Mouse (Mus musculus) neural tube, embryonic 12.5 days (tissue): Measurements from ENCODE around the gene Cdyl. TPM values are rescaled to one million over a fixed set of nuclear protein-coding genes. Genes with fewer than 3 reads are reported as not detected.
A peak's percentile ranks its signal among the peaks of the same experiment; 100 is the strongest.

ENCODE experiments used
- ATAC-seq: fragments of 200-750 bp; cut with Nextera tagmentation; 2 replicates; pipeline ENCODE4 v1.8.0; 2017; ENCODE audit warnings: low read depth, mild to moderate bottlenecking, moderate TSS enrichment, moderate library complexity; ENCODE audit not compliant: low FRiP score
- H3K27ac ChIP-seq: fragments of 300-500 bp; sonication (generic); 2 replicates; pipeline ENCODE4 v1.5.1; 2016
- H3K27me3 ChIP-seq: fragments of 300-500 bp; sonication (generic); replicated peaks from 2 replicates; pipeline ENCODE4 v1.6.1; 2016; ENCODE audit warnings: mild to moderate bottlenecking
- H3K36me3 ChIP-seq: fragments of 300-500 bp; sonication (generic); 2 replicates; pipeline ENCODE4 v1.6.1; 2016; ENCODE audit warnings: mild to moderate bottlenecking
- H3K4me1 ChIP-seq: fragments of 300-500 bp; sonication (generic); 2 replicates; pipeline ENCODE4 v1.6.1; 2016
- H3K4me2 ChIP-seq: fragments of 300-500 bp; sonication (generic); replicated peaks from 2 replicates; pipeline ENCODE4 v1.6.1; 2016; ENCODE audit warnings: mild to moderate bottlenecking
- H3K4me3 ChIP-seq: fragments of 300-500 bp; sonication (generic); 2 replicates; pipeline ENCODE4 v1.5.1; 2016
- H3K9ac ChIP-seq: fragments of 300-500 bp; sonication (generic); 2 replicates; pipeline ENCODE4 v1.6.1; 2016; ENCODE audit warnings: mild to moderate bottlenecking
- H3K9me3 ChIP-seq: fragments of 300-500 bp; sonication (generic); 2 replicates; pipeline ENCODE4 v1.6.1; 2016; ENCODE audit warnings: mild to moderate bottlenecking
- WGBS: fragments of 180-500 bp; shearing (Covaris S2); methylation state at CpG from one replicate; pipeline ENCODE4 v1.1.7; 2016; 5-methylcytosine and 5-hydroxymethylcytosine counted together
- polyA plus RNA-seq: library from polyadenylated mRNA; unstranded; fragments of >200 nt; fragmentation: Nextera tagmentation; extraction: Ambion mirVana; gene quantifications from 2 replicates; pipeline ENCODE4 v1.2.1, GENCODE M21; 2016

The Cdyl gene
- polyA plus RNA-seq, 1 experiment from 2014 or later, result 12.1 TPM

GRCm38 (mm10) chr13:35875396-35875795, 215.8 kb downstream of the Cdyl start:
- no peaks in the 10 kb centered on the region for H3K4me1 ChIP-seq
- no peak overlapping the region for H3K4me2 ChIP-seq
- WGBS, result 91% methylated on average over 5 of the region's 5 CpGs
- H3K27ac ChIP-seq, result no peak overlapping the region
- H3K36me3 ChIP-seq, result peaks cover 4% of the 10 kb centered on the region; the same call in 1 of the 2 replicates
- no peaks in the 10 kb centered on the region for H3K27me3 ChIP-seq
- no peak for ATAC-seq
- H3K9ac ChIP-seq, result no peak overlapping the region
- H3K4me3 ChIP-seq, result no peak overlapping the region
- no peaks in the 10 kb centered on the region for H3K9me3 ChIP-seq

GRCm38 (mm10) chr13:35878282-35878681, 218.6 kb downstream of the Cdyl start:
- Histone ChIP-seq H3K36me3 (no peaks in the 10 kb centered on the region), H3K4me2 (no peak overlapping the region), H3K9me3 (no peaks in the 10 kb centered on the region), H3K27ac (no peak overlapping the region), H3K27me3 (no peaks in the 10 kb centered on the region), H3K4me3 (no peak overlapping the region), H3K9ac (no peak overlapping the region), H3K4me1 (no peaks in the 10 kb centered on the region)
- 77% methylated on average over 1 of the region's 1 CpGs for WGBS
- ATAC-seq, result no peak

DNA sequence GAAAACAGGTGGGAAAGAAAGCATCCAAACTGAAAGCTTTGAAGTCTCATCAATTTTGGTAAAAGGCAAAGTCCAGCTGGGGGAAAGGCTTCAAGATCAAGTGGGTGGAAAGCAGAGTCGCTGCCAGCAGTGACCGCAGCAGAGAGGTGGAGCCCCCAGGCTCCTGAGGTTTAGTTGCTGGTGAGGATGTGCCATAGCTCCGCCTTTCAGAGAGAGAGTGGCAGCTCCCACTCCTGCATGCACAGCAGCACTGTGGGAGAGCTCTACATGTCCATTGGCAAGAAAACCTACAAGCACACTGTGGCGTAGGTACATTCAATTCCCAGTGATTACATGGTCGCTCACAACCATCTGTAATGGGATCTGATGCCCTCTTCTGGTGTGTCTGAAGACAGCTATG, 219.4 kb downstream of the Cdyl start:
- H3K9ac ChIP-seq, result no peak overlapping the region
- H3K4me2 ChIP-seq, result no peak overlapping the region
- H3K27ac ChIP-seq, result no peak overlapping the region
- H3K27me3 ChIP-seq, result no peaks in the 10 kb centered on the region
- no peak overlapping the region for H3K4me3 ChIP-seq
- ATAC-seq, result no peak
- H3K36me3 ChIP-seq, result no peaks in the 10 kb centered on the region
- WGBS, result 56% methylated on average over 5 of the region's 5 CpGs
- H3K9me3 ChIP-seq, result no peaks in the 10 kb centered on the region
- H3K4me1 ChIP-seq, result no peaks in the 10 kb centered on the region

DNA sequence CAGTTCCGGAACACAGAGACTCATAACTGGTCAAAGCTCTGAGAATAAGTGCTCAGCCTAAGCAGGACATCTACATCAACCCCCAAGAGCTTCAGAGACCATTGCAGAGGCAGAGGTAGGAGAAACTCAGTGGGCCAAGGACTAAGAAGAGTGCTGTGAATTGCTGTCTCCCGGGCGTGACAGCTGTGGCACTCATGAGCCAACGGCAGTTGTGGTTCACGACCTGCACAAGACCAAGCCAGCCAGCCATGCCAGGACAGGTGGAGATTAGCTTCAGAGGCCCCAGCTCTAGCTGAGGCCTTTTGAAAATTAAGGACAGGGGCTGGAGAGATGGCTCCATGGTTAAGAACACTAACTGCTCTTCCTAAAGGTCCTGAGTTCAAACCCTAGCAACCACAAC, 219.9 kb downstream of the Cdyl start:
- no peak for ATAC-seq
- no peak overlapping the region for H3K27ac ChIP-seq
- H3K4me3 ChIP-seq, result no peak overlapping the region
- H3K4me2 ChIP-seq, result no peak overlapping the region
- H3K27me3 ChIP-seq, result no peaks in the 10 kb centered on the region
- WGBS, result 83% methylated on average over 5 of the region's 5 CpGs
- H3K4me1 ChIP-seq, result no peaks in the 10 kb centered on the region
- no peaks in the 10 kb centered on the region for H3K9me3 ChIP-seq
- H3K9ac ChIP-seq, result no peak overlapping the region
- H3K36me3 ChIP-seq, result no peaks in the 10 kb centered on the region

- no peak for ATAC-seq
- no peaks in the 10 kb centered on the region for H3K36me3 ChIP-seq
- 80% methylated on average over 6 of the region's 6 CpGs for WGBS
Measured at GRCm38 (mm10) chr13:35880555-35881046, 221.0 kb downstream of the Cdyl start.

DNA sequence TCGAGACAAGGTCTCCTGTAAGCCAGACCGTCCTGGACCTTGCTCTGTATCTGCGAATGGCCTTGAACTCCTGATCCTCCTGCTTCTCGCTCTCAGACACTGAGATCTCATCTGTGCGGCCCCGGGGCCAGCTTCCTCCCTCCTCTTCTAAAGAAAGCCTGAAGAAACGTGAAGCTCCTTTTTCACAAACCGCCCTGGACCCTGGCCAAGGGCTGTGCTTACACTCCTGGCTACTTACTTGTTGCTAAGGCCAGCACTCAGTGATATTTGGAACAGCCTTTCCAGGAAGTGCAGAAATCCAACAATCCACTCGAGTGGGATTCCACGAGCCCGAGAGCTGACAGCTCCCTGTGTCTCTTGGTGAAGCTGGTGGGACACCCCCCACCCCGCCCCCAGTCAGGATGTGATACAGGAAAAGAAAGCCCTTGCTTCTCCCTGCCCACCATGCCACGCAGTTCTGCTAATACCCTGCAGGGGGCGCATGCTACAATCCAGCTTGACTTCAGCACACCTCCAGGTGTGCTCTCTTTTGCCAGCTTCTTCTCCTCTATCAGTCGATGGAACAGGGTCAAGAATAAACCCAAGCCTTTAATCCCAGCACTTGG, 226.6 kb downstream of the Cdyl start:
- Histone ChIP-seq H3K4me1 (no peaks in the 10 kb centered on the region), H3K27me3 (no peaks in the 10 kb centered on the region), H3K4me3 (no peak overlapping the region), H3K27ac (no peak overlapping the region), H3K36me3 (no peaks in the 10 kb centered on the region), H3K9ac (no peak overlapping the region), H3K9me3 (no peaks in the 10 kb centered on the region), H3K4me2 (no peak overlapping the region)
- no peak for ATAC-seq
- WGBS, result 41% methylated on average over 15 of the region's 15 CpGs

More at GRCm38 (mm10) chr13:35880555-35881046, 221.0 kb downstream of the Cdyl start:
- Histone ChIP-seq H3K27me3 (no peaks in the 10 kb centered on the region), H3K4me3 (no peak overlapping the region), H3K4me1 (no peaks in the 10 kb centered on the region), H3K27ac (no peak overlapping the region), H3K9ac (no peak overlapping the region), H3K9me3 (no peaks in the 10 kb centered on the region), H3K4me2 (no peak overlapping the region)

- Histone ChIP-seq H3K9ac (no peak overlapping the region), H3K9me3 (no peaks in the 10 kb centered on the region; the same call in 1 of the 2 replicates), H3K27me3 (no peaks in the 10 kb centered on the region), H3K27ac (no peak overlapping the region), H3K4me2 (no peak overlapping the region), H3K4me1 (no peaks in the 10 kb centered on the region), H3K4me3 (no peak overlapping the region), H3K36me3 (peaks cover 12% of the 10 kb centered on the region)
- no peak for ATAC-seq
- 89% methylated on average over 3 of the region's 3 CpGs for WGBS
Measured at GRCm38 (mm10) chr13:35892866-35893265, 233.2 kb downstream of the Cdyl start.

DNA sequence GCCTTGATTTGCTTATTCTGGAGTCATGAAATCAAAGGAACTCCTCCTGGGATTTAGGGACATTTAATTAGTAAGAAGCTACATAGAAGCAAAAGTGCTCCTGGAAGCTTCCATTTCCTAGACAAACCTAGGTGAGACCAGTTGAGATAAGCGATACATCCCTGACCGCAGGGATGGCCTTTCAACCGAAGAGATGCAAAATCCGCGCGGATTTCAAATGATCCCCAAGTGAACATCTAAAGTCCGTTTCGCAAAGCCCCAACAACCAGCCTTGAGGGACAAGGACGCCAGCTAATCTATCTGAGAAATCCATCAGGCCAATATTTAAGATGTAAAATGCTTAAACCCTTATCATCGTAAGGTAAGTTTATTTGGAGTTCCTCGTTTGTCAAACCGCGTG, 245.7 kb downstream of the Cdyl start:
- Histone ChIP-seq H3K9ac (no peak overlapping the region), H3K27ac (no peak overlapping the region), H3K36me3 (no peaks in the 10 kb centered on the region), H3K9me3 (no peaks in the 10 kb centered on the region), H3K4me1 (no peaks in the 10 kb centered on the region), H3K4me2 (peak overlapping the region; percentile 62), H3K4me3 (peak overlapping the region; percentile 50), H3K27me3 (no peaks in the 10 kb centered on the region)
- no peak for ATAC-seq
- WGBS, result 3% methylated on average over 13 of the region's 13 CpGs

- no peaks in the 10 kb centered on the region for H3K36me3 ChIP-seq
- WGBS, result under 1% methylated on average over 35 of the region's 35 CpGs
Measured at GRCm38 (mm10) chr13:35905879-35906481, 246.3 kb downstream of the Cdyl start, which contains the start of gene Rpp40. Rpp40 (minus strand) TSS chr13:35906359.

GRCm38 (mm10) chr13:35911476-35911875, 251.8 kb downstream of the Cdyl start:
- no peaks in the 10 kb centered on the region for H3K9me3 ChIP-seq
- H3K36me3 ChIP-seq, result no peaks in the 10 kb centered on the region
- H3K27me3 ChIP-seq, result no peaks in the 10 kb centered on the region
- no peak overlapping the region for H3K27ac ChIP-seq
- H3K9ac ChIP-seq, result no peak overlapping the region
- WGBS, result 82% methylated on average over 1 of the region's 1 CpGs
- no peak overlapping the region for H3K4me2 ChIP-seq
- no peak overlapping the region for H3K4me3 ChIP-seq
- H3K4me1 ChIP-seq, result no peaks in the 10 kb centered on the region
- no peak for ATAC-seq

More at GRCm38 (mm10) chr13:35905879-35906481, 246.3 kb downstream of the Cdyl start, which contains the start of gene Rpp40:
- Histone ChIP-seq H3K27ac (no peak within 1 kb of the TSS), H3K27me3 (no peaks in the 10 kb centered on the region), H3K4me2 (peak within 1 kb of the TSS; percentile 62), H3K4me3 (peak within 1 kb of the TSS; percentile 50), H3K4me1 (no peaks in the 10 kb centered on the region), H3K9me3 (no peaks in the 10 kb centered on the region), H3K9ac (peak within 1 kb of the TSS; percentile 36; the same call in 1 of the 2 replicates)
- peak; percentile 100 for ATAC-seq
